ENCODE assay signal across 23 mouse cellular contexts in the genomic region with DNA sequence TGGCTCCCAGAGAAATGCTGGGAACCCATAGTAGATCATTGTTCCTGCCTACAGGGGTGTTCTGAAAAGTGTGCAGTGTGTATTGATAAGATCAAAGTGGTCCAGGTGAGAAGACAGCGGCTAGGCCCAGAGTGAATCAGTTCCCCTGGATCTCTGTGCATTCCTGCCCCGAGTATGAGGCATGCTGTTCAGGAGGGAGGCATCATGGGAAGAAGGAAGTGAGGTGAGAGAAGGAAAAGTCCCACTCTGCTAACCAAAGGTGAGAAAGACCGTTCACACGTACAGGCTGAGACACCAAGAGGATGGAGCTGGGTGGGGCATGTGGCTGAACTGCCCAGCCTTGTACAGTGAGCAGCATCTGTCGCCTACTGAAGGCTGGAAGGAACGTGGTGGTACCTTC.
A peak's percentile ranks its signal among the peaks of the same experiment; 100 is the strongest.
DNase-seq lines count a peak whose midpoint lies in the region; ATAC-seq lines count a peak whose summit lies in the region.
"Had no signal": no experiment of that assay in that cellular context is flagged by ENCODE, and none has a peak within 500 bp of the region (broad histone marks: within the 10 kb centered on the region; RNA-seq: fewer than 3 reads in every experiment).

No protein-coding gene starts in this region.

- no peaks in the 10 kb centered on the region for H3K36me3 ChIP-seq in limb, embryonic 12.5 days
- H3K36me3 ChIP-seq in limb, embryonic 10.5 days = no peaks in the 10 kb centered on the region; the same call in 1 of the 2 replicates
- H3K36me3 ChIP-seq: embryonic facial prominence, embryonic 12.5 days; forebrain, embryonic 15.5 days had no signal

- H3K27ac ChIP-seq in limb, embryonic 12.5 days = no peak overlapping the region
- H3K27ac ChIP-seq in limb, embryonic 10.5 days = no peak overlapping the region
- H3K27ac ChIP-seq: embryonic facial prominence, embryonic 10.5 days; embryonic facial prominence, embryonic 12.5 days; forebrain, embryonic 13.5 days; forebrain, embryonic 15.5 days had no signal

- WGBS in limb, embryonic 12.5 days = 81% methylated on average over 6 of the region's 6 CpGs
- 88% methylated on average over 6 of the region's 6 CpGs for WGBS in limb, embryonic 10.5 days

- ATAC-seq in limb, embryonic 12.5 days (ENCODE audit: insufficient number of reproducible peaks, insufficient read depth, low FRiP score, low TSS enrichment, low read depth) = peak; percentile 26; the same call in 1 of the 2 replicates
- ATAC-seq: activated CD4-positive, CD25-positive, alpha-beta regulatory T cell, adult 4 months; CD4-positive, CD25-positive, alpha-beta regulatory T cell, adult 4 months; forebrain, embryonic 13.5 days; forebrain, embryonic 15.5 days; forebrain, postnatal 0 days; Patski had no signal

- H3K27me3 ChIP-seq in limb, embryonic 12.5 days = no peaks in the 10 kb centered on the region
- H3K27me3 ChIP-seq in limb, embryonic 10.5 days (ENCODE audit: low read depth, poor library complexity, severe bottlenecking) = no peaks in the 10 kb centered on the region
- H3K27me3 ChIP-seq: CH12.LX; embryonic facial prominence, embryonic 12.5 days; forebrain, embryonic 13.5 days; forebrain, embryonic 15.5 days; Patski had no signal

- H3K9me3 ChIP-seq in limb, embryonic 12.5 days = no peaks in the 10 kb centered on the region
- H3K9me3 ChIP-seq in limb, embryonic 10.5 days (replicated peaks) = no peaks in the 10 kb centered on the region
- H3K9me3 ChIP-seq: embryonic facial prominence, embryonic 10.5 days; embryonic facial prominence, embryonic 12.5 days; forebrain, embryonic 13.5 days; forebrain, embryonic 15.5 days; G1E had no signal

- H3K4me1 ChIP-seq in limb, embryonic 12.5 days (replicated peaks) = no peaks in the 10 kb centered on the region
- H3K4me1 ChIP-seq in limb, embryonic 10.5 days = 0 out of 2 replicates have a peak, but pooled peaks cover 6% of the 10 kb centered on the region
- H3K4me1 ChIP-seq: embryonic facial prominence, embryonic 10.5 days; embryonic facial prominence, embryonic 12.5 days; forebrain, embryonic 13.5 days; forebrain, embryonic 15.5 days had no signal

- no peak for DNase-seq in limb, embryonic 10.5 days (ENCODE audit: low spot score)
- peak; percentile 65 for DNase-seq in induced T-regulatory cell, adult 2 months (ENCODE audit: low read depth)
- no peak for DNase-seq in right cerebral cortex, postnatal 25 days
- DNase-seq in right cerebral cortex, adult 18-20 months = no peak
- DNase-seq: adrenal gland, adult 8-10 months; adrenal gland, postnatal 14 days; adrenal gland, postnatal 36 days; cerebellum, adult 11-12 months; cerebellum, adult 2 months; cerebellum, adult 9-10 months; cerebellum, postnatal 10 days; cerebellum, postnatal 25 days; forebrain, postnatal 0 days had no signal

- no peak overlapping the region for H3K9ac ChIP-seq in limb, embryonic 12.5 days (replicated peaks)
- H3K9ac ChIP-seq: embryonic facial prominence, embryonic 12.5 days; forebrain, embryonic 13.5 days; forebrain, embryonic 15.5 days; forebrain, postnatal 0 days had no signal

- no peak overlapping the region for H3K4me2 ChIP-seq in limb, embryonic 12.5 days
- H3K4me2 ChIP-seq: embryonic facial prominence, embryonic 12.5 days; forebrain, embryonic 13.5 days; forebrain, embryonic 15.5 days had no signal

- H3K4me3 ChIP-seq in limb, embryonic 12.5 days (replicated peaks) = no peak overlapping the region
- no peak overlapping the region for H3K4me3 ChIP-seq in limb, embryonic 10.5 days
- H3K4me3 ChIP-seq: embryonic facial prominence, embryonic 10.5 days; embryonic facial prominence, embryonic 12.5 days; forebrain, embryonic 13.5 days; forebrain, embryonic 15.5 days had no signal
